Mouse (Mus musculus): ENCODE data around the gene Slamf6. TPM values are rescaled to one million over a fixed set of nuclear protein-coding genes. Genes with fewer than 3 reads are reported as not detected.
A peak's percentile ranks its signal among the peaks of the same experiment; 100 is the strongest.

Gene Slamf6
- total and polyA plus RNA-seq, 2 experiments from 2014 or later, result 0.11 TPM; not detected in 1

GRCm38 (mm10) chr1:171984121-171984520 lies 66.8 kb downstream of the Slamf6 start:
- TF ChIP-seq EP300 (IDR thresholded peaks at IDR 0.05; ENCODE audit: low read depth) (no peak), CTCF (IDR thresholded peaks at IDR 0.05; ENCODE audit: low read depth) (no peak)
- no peak for DNase-seq (ENCODE audit: low spot score)
- 0 out of 2 replicates have a peak, but pooled peaks cover 6% of the 10 kb centered on the region for H3K9me3 ChIP-seq (replicated peaks; ENCODE audit: control insufficient read depth, low read length)
- WGBS, result 91% methylated on average over 1 of the region's 1 CpGs
- no peak overlapping the region for H3K9ac ChIP-seq (replicated peaks; ENCODE audit: low read depth, low read length)
- H3K4me3 ChIP-seq (ENCODE audit: low read depth, low read length), result no peak overlapping the region
- no peak for ATAC-seq (ENCODE audit: insufficient read depth, low read depth)
- no peak overlapping the region for H3K27ac ChIP-seq (ENCODE audit: low read depth)
- H3K4me1 ChIP-seq (ENCODE audit: control insufficient read depth, insufficient read depth), result no peaks in the 10 kb centered on the region
- no peaks in the 10 kb centered on the region for H3K27me3 ChIP-seq (ENCODE audit: control insufficient read depth, insufficient read depth, low read length)
- H3K4me2 ChIP-seq (ENCODE audit: low read depth, low read length), result no peak overlapping the region
- no peaks in the 10 kb centered on the region for H3K36me3 ChIP-seq (replicated peaks; ENCODE audit: control insufficient read depth, insufficient read depth, low read length)

- Histone ChIP-seq H3K36me3 (replicated peaks; ENCODE audit: control insufficient read depth, insufficient read depth, low read length) (no peaks in the 10 kb centered on the region), H3K27me3 (ENCODE audit: control insufficient read depth, insufficient read depth, low read length) (no peaks in the 10 kb centered on the region), H3K27ac (ENCODE audit: low read depth) (no peak overlapping the region), H3K9me3 (replicated peaks; ENCODE audit: control insufficient read depth, low read length) (no peaks in the 10 kb centered on the region), H3K4me1 (ENCODE audit: control insufficient read depth, insufficient read depth) (peaks cover 15% of the 10 kb centered on the region; the same call in 1 of the 2 replicates), H3K4me3 (ENCODE audit: low read depth, low read length) (no peak overlapping the region), H3K9ac (replicated peaks; ENCODE audit: low read depth, low read length) (no peak overlapping the region), H3K4me2 (ENCODE audit: low read depth, low read length) (no peak overlapping the region)
- WGBS, result 86% methylated on average over 2 of the region's 2 CpGs
- DNase-seq (ENCODE audit: low spot score), result no peak
- no peak for ATAC-seq (ENCODE audit: insufficient read depth, low read depth)
- TF ChIP-seq CTCF (IDR thresholded peaks at IDR 0.05; ENCODE audit: low read depth) (no peak), EP300 (IDR thresholded peaks at IDR 0.05; ENCODE audit: low read depth) (no peak)
Observed at GRCm38 (mm10) chr1:171991883-171992282, 74.6 kb downstream of the Slamf6 start.

- peaks cover 15% of the 10 kb centered on the region; the same call in 1 of the 2 replicates for H3K4me1 ChIP-seq (ENCODE audit: control insufficient read depth, insufficient read depth)
- TF ChIP-seq EP300 (IDR thresholded peaks at IDR 0.05; ENCODE audit: low read depth) (no peak), CTCF (IDR thresholded peaks at IDR 0.05; ENCODE audit: low read depth) (no peak)
- no peak overlapping the region for H3K4me3 ChIP-seq (ENCODE audit: low read depth, low read length)
- no peak for ATAC-seq (ENCODE audit: insufficient read depth, low read depth)
- no peak overlapping the region for H3K4me2 ChIP-seq (ENCODE audit: low read depth, low read length)
- no peaks in the 10 kb centered on the region for H3K9me3 ChIP-seq (replicated peaks; ENCODE audit: control insufficient read depth, low read length)
- H3K27me3 ChIP-seq (ENCODE audit: control insufficient read depth, insufficient read depth, low read length), result no peaks in the 10 kb centered on the region
- no peak overlapping the region for H3K27ac ChIP-seq (ENCODE audit: low read depth)
- DNase-seq (ENCODE audit: low spot score), result no peak
- H3K9ac ChIP-seq (replicated peaks; ENCODE audit: low read depth, low read length), result no peak overlapping the region
- no peaks in the 10 kb centered on the region for H3K36me3 ChIP-seq (replicated peaks; ENCODE audit: control insufficient read depth, insufficient read depth, low read length)
- 31% methylated on average over 4 of the region's 4 CpGs for WGBS
Observed at GRCm38 (mm10) chr1:171992901-171993530, 75.7 kb downstream of the Slamf6 start.

DNA sequence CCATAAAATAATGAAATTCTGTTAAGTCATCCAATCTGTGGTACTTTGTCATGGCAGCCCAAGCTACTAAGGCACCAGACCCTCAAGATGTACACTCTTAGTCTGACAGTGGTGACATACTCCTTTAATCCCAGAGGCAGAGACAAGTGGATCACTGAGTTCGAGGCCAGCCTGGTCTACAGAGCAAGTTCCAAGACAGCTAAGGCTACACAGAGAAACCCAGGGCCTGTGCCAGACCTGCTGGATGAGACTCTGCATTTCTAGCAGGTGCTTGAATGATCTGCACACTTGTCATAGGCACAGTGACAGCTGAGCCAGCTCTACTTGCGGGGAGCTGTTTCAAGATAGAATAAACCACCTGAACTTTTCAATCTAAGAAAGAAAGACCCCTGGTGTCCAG lies 77.2 kb downstream of the Slamf6 start:
- Histone ChIP-seq H3K9me3 (replicated peaks; ENCODE audit: control insufficient read depth, low read length) (no peaks in the 10 kb centered on the region), H3K36me3 (replicated peaks; ENCODE audit: control insufficient read depth, insufficient read depth, low read length) (no peaks in the 10 kb centered on the region), H3K27me3 (ENCODE audit: control insufficient read depth, insufficient read depth, low read length) (no peaks in the 10 kb centered on the region), H3K4me1 (ENCODE audit: control insufficient read depth, insufficient read depth) (peaks cover 15% of the 10 kb centered on the region; the same call in 1 of the 2 replicates), H3K27ac (ENCODE audit: low read depth) (peak overlapping the region; percentile 30; the same call in 1 of the 2 replicates), H3K9ac (replicated peaks; ENCODE audit: low read depth, low read length) (no peak overlapping the region), H3K4me3 (ENCODE audit: low read depth, low read length) (no peak overlapping the region), H3K4me2 (ENCODE audit: low read depth, low read length) (no peak overlapping the region)
- TF ChIP-seq CTCF (IDR thresholded peaks at IDR 0.05; ENCODE audit: low read depth), result no peak
- TF ChIP-seq EP300 (IDR thresholded peaks at IDR 0.05; ENCODE audit: low read depth), result no peak
- DNase-seq (ENCODE audit: low spot score) (no peak), ATAC-seq (ENCODE audit: insufficient read depth, low read depth) (no peak)
- 41% methylated on average over 2 of the region's 2 CpGs for WGBS

- no peaks in the 10 kb centered on the region for H3K36me3 ChIP-seq (replicated peaks; ENCODE audit: control insufficient read depth, insufficient read depth, low read length)
- DNase-seq (ENCODE audit: low spot score) (peak; percentile 18), ATAC-seq (ENCODE audit: insufficient read depth, low read depth) (peak; percentile 58)
- H3K9ac ChIP-seq (replicated peaks; ENCODE audit: low read depth, low read length), result no peak overlapping the region
- TF ChIP-seq EP300 (IDR thresholded peaks at IDR 0.05; ENCODE audit: low read depth) (no peak), CTCF (IDR thresholded peaks at IDR 0.05; ENCODE audit: low read depth) (no peak)
- H3K27me3 ChIP-seq (ENCODE audit: control insufficient read depth, insufficient read depth, low read length), result no peaks in the 10 kb centered on the region
- peak overlapping the region; percentile 30; the same call in 1 of the 2 replicates for H3K27ac ChIP-seq (ENCODE audit: low read depth)
- no peak overlapping the region for H3K4me3 ChIP-seq (ENCODE audit: low read depth, low read length)
- WGBS, result 62% methylated on average over 11 of the region's 11 CpGs
- no peaks in the 10 kb centered on the region for H3K9me3 ChIP-seq (replicated peaks; ENCODE audit: control insufficient read depth, low read length)
- H3K4me2 ChIP-seq (ENCODE audit: low read depth, low read length), result no peak overlapping the region
- H3K4me1 ChIP-seq (ENCODE audit: control insufficient read depth, insufficient read depth), result peaks cover 15% of the 10 kb centered on the region; the same call in 1 of the 2 replicates
Observed at GRCm38 (mm10) chr1:171994918-171995715, 77.8 kb downstream of the Slamf6 start.
